In the genomic region with DNA sequence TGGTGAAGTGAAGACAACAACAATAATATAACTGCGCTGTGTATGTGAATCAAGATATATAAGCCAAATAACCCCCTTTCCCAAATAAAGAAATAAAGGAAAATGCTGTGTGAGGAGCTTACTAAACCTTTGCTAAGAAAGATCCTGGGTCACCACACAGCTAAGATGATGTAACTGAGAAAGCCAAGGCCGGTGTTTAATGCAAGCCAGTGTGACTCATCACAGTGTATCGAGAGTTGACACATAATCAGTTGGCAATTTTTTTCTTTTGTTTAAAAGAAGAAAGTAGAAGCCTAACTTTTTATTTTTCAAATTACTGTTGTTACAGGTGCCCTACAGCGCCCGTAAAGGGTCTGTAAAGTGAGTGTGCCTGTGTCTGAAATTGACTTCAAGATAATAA, we compare ENCODE assay signal across 26 mouse cellular contexts. TPM values are rescaled to one million over a fixed set of nuclear protein-coding genes. Genes with fewer than 3 reads are reported as not detected.
DNase-seq lines count a peak whose midpoint lies in the region.
"Had no signal": no experiment of that assay in that cellular context is flagged by ENCODE, and none has a peak within 500 bp of the region (broad histone marks: within the 10 kb centered on the region; RNA-seq: fewer than 3 reads in every experiment).

No protein-coding gene starts in this region.

- intact Hi-C loops in left cerebral cortex, postnatal 14 days (cut with DNase I): no loop called here

- 95% methylated on average over 5 of the region's 5 CpGs for WGBS in midbrain, embryonic 10.5 days

- no peak overlapping the region for H3K27ac ChIP-seq in midbrain, embryonic 10.5 days (replicated peaks)
- H3K27ac ChIP-seq: embryonic facial prominence, embryonic 10.5 days; embryonic facial prominence, embryonic 13.5 days; forebrain, embryonic 12.5 days; hindbrain, embryonic 12.5 days; intestine, embryonic 15.5 days had no signal

- H3K4me1 ChIP-seq in midbrain, embryonic 10.5 days: no peaks in the 10 kb centered on the region
- H3K4me1 ChIP-seq: embryonic facial prominence, embryonic 10.5 days; embryonic facial prominence, embryonic 13.5 days; forebrain, embryonic 12.5 days; hindbrain, embryonic 12.5 days; intestine, embryonic 15.5 days had no signal

- H3K36me3 ChIP-seq in midbrain, embryonic 10.5 days: peaks cover 73% of the 10 kb centered on the region
- H3K36me3 ChIP-seq: G1E had no signal

- H3K9me3 ChIP-seq in midbrain, embryonic 10.5 days (replicated peaks): peaks cover 5% of the 10 kb centered on the region; the same call in 1 of the 2 replicates
- H3K9me3 ChIP-seq: embryonic facial prominence, embryonic 10.5 days; embryonic facial prominence, embryonic 13.5 days; forebrain, embryonic 12.5 days; hindbrain, embryonic 12.5 days; intestine, embryonic 15.5 days had no signal

- DNase-seq in adrenal gland, adult 8-10 months: peak; percentile 49
- no peak for DNase-seq in adrenal gland, adult 18-20 months (ENCODE audit: low spot score in 2 of 2)
- DNase-seq in 3T3-L1 (ENCODE audit: low read depth, low spot score) (peak; percentile 63), 416B (ENCODE audit: low read depth) (peak; percentile 66)
- DNase-seq in adrenal gland, postnatal 14 days: peak; percentile 41
- DNase-seq in kidney, adult 18-20 months: no peak
- no peak for DNase-seq in midbrain, embryonic 10.5 days (ENCODE audit: low spot score)
- DNase-seq in left cerebral cortex, postnatal 14 days (ENCODE audit: low spot score in 2 of 2): no peak
- DNase-seq: B cell, adult 2 months; cerebellum, adult 11 months; cerebellum, adult 2 months; cerebellum, postnatal 10 days; cerebellum, postnatal 36 days; embryo, embryonic 11 days; gastrocnemius, postnatal 10 days; gastrocnemius, postnatal 36 days; kidney, adult 11 months; kidney, adult 9 months had no signal

- no peak overlapping the region for H3K4me3 ChIP-seq in midbrain, embryonic 10.5 days
- H3K4me3 ChIP-seq: embryonic facial prominence, embryonic 10.5 days; embryonic facial prominence, embryonic 13.5 days; erythroblast, embryonic 14.5 days; forebrain, embryonic 12.5 days; hindbrain, embryonic 12.5 days; intestine, embryonic 15.5 days had no signal

- H3K27me3 ChIP-seq in midbrain, embryonic 10.5 days (ENCODE audit: low read depth, poor library complexity, severe bottlenecking): no peaks in the 10 kb centered on the region
- H3K27me3 ChIP-seq: CH12.LX; embryonic facial prominence, embryonic 13.5 days; forebrain, embryonic 12.5 days; hindbrain, embryonic 12.5 days; intestine, embryonic 15.5 days had no signal

RNA-seq across cellular contexts. Expression of gene Mtap, which starts 43.2 kb away (rescaled TPM):
- total RNA-seq in adrenal gland, adult 8-10 months (2022): 10 to 100 TPM; 33.3 to 51.7 (median 42.4) TPM
- 10 to 100 TPM; 26.4 to 44.8 TPM for total RNA-seq in adrenal gland, adult 18-20 months (2021)
- total RNA-seq in adrenal gland, postnatal 14 days (2021): 30.8 and 34.2 TPM in 2 replicates
- polyA plus RNA-seq in midbrain, embryonic 10.5 days (2016; fragmentation: Nextera tagmentation; extraction: Ambion mirVana): 95.5 and 119 TPM in 2 replicates
- 1 to 10 TPM; 6.8 to 9.2 TPM for total RNA-seq in left cerebral cortex, postnatal 14 days (2021)
- total RNA-seq: CH12.LX had no signal
- polyA plus RNA-seq: erythroblast, embryonic 14.5 days; G1E had no signal

Comparison
In these comparisons a context has a peak if more than half of its experiments do, and no peak if none do; other contexts are left out.
1. DNase-seq: peak in adrenal gland, adult 8-10 months (single experiment), 3T3-L1 (single experiment), 416B (single experiment) and adrenal gland, postnatal 14 days (single experiment); none in adrenal gland, adult 18-20 months (0 of 2), kidney, adult 18-20 months (single experiment), midbrain, embryonic 10.5 days (single experiment) and left cerebral cortex, postnatal 14 days (0 of 2).